Mouse (Mus musculus) G1E (cell line): Measurements from ENCODE around the gene Cds2.

Experiments used
- CTCF ChIP-seq: IDR thresholded peaks from 2 replicates; pipeline ENCODE4 v1.5.1; 2012; ENCODE audit warnings: low read depth, low read length, inconsistent platforms, mixed read lengths
- GATA1 ChIP-seq: IDR thresholded peaks from 2 replicates; pipeline ENCODE4 v1.6.1; 2012; ENCODE audit warnings: borderline replicate concordance, low read length, inconsistent platforms, mixed read lengths
- POLR2AphosphoS5 ChIP-seq: IDR thresholded peaks from 2 replicates; pipeline ENCODE4 v1.6.1; 2012; ENCODE audit warnings: low read depth, low read length, inconsistent platforms; ENCODE audit not compliant: insufficient replicate concordance

- TF ChIP-seq CTCF (no peak), GATA1 (no peak), POLR2AphosphoS5 (no peak)
These were observed 5.4 kb upstream of the Cds2 start for GRCm38 (mm10) chr2:132257350-132258068.
